ENCODE assay signal across 8 mouse cellular contexts in genomic region chr8:94822637-94823560, GRCm38 (mm10). TPM values are rescaled to one million over a fixed set of nuclear protein-coding genes. Genes with fewer than 3 reads are reported as not detected.
DNase-seq lines count a peak whose midpoint lies in the region; ATAC-seq and TF ChIP-seq lines count a peak whose summit lies in the region.

No protein-coding gene starts in this region.

- H3K27me3 ChIP-seq in intestine, postnatal 0 days (replicated peaks; ENCODE audit: control insufficient read depth, insufficient read depth, low read length) = no peaks in the 10 kb centered on the region
- no peaks in the 10 kb centered on the region for H3K27me3 ChIP-seq in liver, embryonic 13.5 days
- no peaks in the 10 kb centered on the region for H3K27me3 ChIP-seq in testis, adult 2 months (ENCODE audit: control insufficient read depth, insufficient read depth, low read length)

- H3K27ac ChIP-seq in intestine, postnatal 0 days (ENCODE audit: low read depth, low read length) = no peak overlapping the region
- H3K27ac ChIP-seq in liver, embryonic 13.5 days = no peak overlapping the region; the same call in 1 of the 2 replicates
- H3K27ac ChIP-seq in testis, adult 2 months (ENCODE audit: control insufficient read depth, insufficient read depth, low read depth, low read length) = no peak overlapping the region

- ATAC-seq in intestine, postnatal 0 days = peak; percentile 53; the same call in 1 of the 2 replicates
- peak; percentile 66 for ATAC-seq in liver, embryonic 13.5 days (ENCODE audit: low read depth)

- 80% methylated on average over 23 of the region's 23 CpGs for WGBS in intestine, postnatal 0 days
- 85% methylated on average over 23 of the region's 23 CpGs for WGBS in liver, embryonic 13.5 days (ENCODE audit: insufficient replicate concordance)

- no peak overlapping the region for H3K4me3 ChIP-seq in intestine, postnatal 0 days (ENCODE audit: low read depth, low read length)
- H3K4me3 ChIP-seq in liver, embryonic 13.5 days (replicated peaks) = no peak overlapping the region
- H3K4me3 ChIP-seq in testis, adult 2 months (ENCODE audit: control insufficient read depth, low read depth, low read length) = no peak overlapping the region

- TF ChIP-seq CTCF in intestine, postnatal 0 days (IDR thresholded peaks at IDR 0.05; ENCODE audit: low read depth) = peak; percentile 88
- peak; percentile 57; the same call in 1 of the 2 replicates for TF ChIP-seq CTCF in testis, adult 2 months (IDR thresholded peaks at IDR 0.05; ENCODE audit: control insufficient read depth, insufficient read depth, insufficient replicate concordance, low read depth, low read length)

- DNase-seq in left cerebral cortex, adult 18-20 months (ENCODE audit: low spot score in 2 of 2) = peak; percentile 69 to 73
- DNase-seq in left cerebral cortex, adult 8-10 months (ENCODE audit: low spot score in 2 of 2) = no peak
- peak; percentile 53 for DNase-seq in cerebellum, adult 9-10 months
- peak; percentile 68 for DNase-seq in gastrocnemius, adult 18-20 months (ENCODE audit: low spot score)
- DNase-seq in liver, embryonic 13.5 days = peak; percentile 56
- peak; percentile 54 for DNase-seq in naive thymus-derived CD4-positive, alpha-beta T cell, adult 2 months (ENCODE audit: low read depth)

- no peaks in the 10 kb centered on the region for H3K9me3 ChIP-seq in intestine, postnatal 0 days (ENCODE audit: control insufficient read depth)
- no peaks in the 10 kb centered on the region for H3K9me3 ChIP-seq in liver, embryonic 13.5 days (replicated peaks)

- no peak overlapping the region for H3K9ac ChIP-seq in intestine, postnatal 0 days (ENCODE audit: low read depth, low read length)
- no peak overlapping the region for H3K9ac ChIP-seq in liver, embryonic 13.5 days

- no peak for TF ChIP-seq POLR2A in testis, adult 2 months (IDR thresholded peaks at IDR 0.05; ENCODE audit: control insufficient read depth, low read depth, low read length)

- H3K36me3 ChIP-seq in intestine, postnatal 0 days (ENCODE audit: control insufficient read depth, insufficient read depth) = peaks cover 63% of the 10 kb centered on the region
- H3K36me3 ChIP-seq in liver, embryonic 13.5 days = peaks cover 77% of the 10 kb centered on the region
- H3K36me3 ChIP-seq in testis, adult 2 months (ENCODE audit: control insufficient read depth, insufficient read depth, low read length) = peaks cover 4% of the 10 kb centered on the region

- H3K4me1 ChIP-seq in intestine, postnatal 0 days (replicated peaks; ENCODE audit: control insufficient read depth, insufficient read depth, low read length) = no peaks in the 10 kb centered on the region
- peaks cover 22% of the 10 kb centered on the region for H3K4me1 ChIP-seq in liver, embryonic 13.5 days (replicated peaks)
- 0 out of 2 replicates have a peak, but pooled peaks cover 2% of the 10 kb centered on the region for H3K4me1 ChIP-seq in testis, adult 2 months (ENCODE audit: control insufficient read depth, insufficient read depth, low read length)

- no peak overlapping the region for H3K4me2 ChIP-seq in intestine, postnatal 0 days (replicated peaks; ENCODE audit: low read depth)
- no peak overlapping the region for H3K4me2 ChIP-seq in liver, embryonic 13.5 days

RNA-seq across cellular contexts. Expression of gene Ccl17, which starts 12.6 kb away (rescaled TPM):
- 1 to 10 TPM; 8.3 to 9.2 TPM for total RNA-seq in left cerebral cortex, adult 18-20 months (2021)
- total RNA-seq in left cerebral cortex, adult 8-10 months (2022) = 10 to 100 TPM in 1 of 4 experiments, 1 to 10 TPM in 3; 8.3 to 13.8 (median 9.6) TPM
- total RNA-seq in gastrocnemius, adult 18-20 months (2021) = not detected
- polyA plus RNA-seq in intestine, postnatal 0 days (2015; fragmentation: Nextera tagmentation; extraction: Ambion mirVana) = 1.2 and 1.3 TPM in 2 replicates
- 0.36 and 0.48 TPM in 2 replicates for polyA plus RNA-seq in liver, embryonic 13.5 days (2015; fragmentation: Nextera tagmentation; extraction: Ambion mirVana)
- 2.0 and 2.7 TPM in 2 replicates for polyA plus RNA-seq in testis, adult 2 months (2012; rRNA removed)

RNA-seq across cellular contexts. Expression of gene Coq9, which starts 15.2 kb away (rescaled TPM):
- 10 to 100 TPM; 76.6 to 90.5 TPM for total RNA-seq in left cerebral cortex, adult 18-20 months (2021)
- total RNA-seq in left cerebral cortex, adult 8-10 months (2022) = 100 to 1,000 TPM in 1 of 4 experiments, 10 to 100 TPM in 3; 75.6 to 104 (median 90.6) TPM
- total RNA-seq in gastrocnemius, adult 18-20 months (2021) = 100 to 1,000 TPM; 392 to 399 TPM
- 79.4 and 80.7 TPM in 2 replicates for polyA plus RNA-seq in intestine, postnatal 0 days (2015; fragmentation: Nextera tagmentation; extraction: Ambion mirVana)
- polyA plus RNA-seq in liver, embryonic 13.5 days (2015; fragmentation: Nextera tagmentation; extraction: Ambion mirVana) = 51.4 and 51.5 TPM in 2 replicates
- 52.1 and 74.1 TPM in 2 replicates for polyA plus RNA-seq in testis, adult 2 months (2012; rRNA removed)

RNA-seq across cellular contexts. Expression of gene Ciapin1, which starts 15.3 kb away (rescaled TPM):
- 10 to 100 TPM; 72.3 to 75.6 TPM for total RNA-seq in left cerebral cortex, adult 18-20 months (2021)
- 10 to 100 TPM; 70.8 to 75.9 (median 72.0) TPM for total RNA-seq in left cerebral cortex, adult 8-10 months (2022)
- 10 to 100 TPM; 30.8 to 38.8 TPM for total RNA-seq in gastrocnemius, adult 18-20 months (2021)
- polyA plus RNA-seq in intestine, postnatal 0 days (2015; fragmentation: Nextera tagmentation; extraction: Ambion mirVana) = 88.1 and 95.1 TPM in 2 replicates
- 66.7 and 68.0 TPM in 2 replicates for polyA plus RNA-seq in liver, embryonic 13.5 days (2015; fragmentation: Nextera tagmentation; extraction: Ambion mirVana)
- 58.3 and 77.3 TPM in 2 replicates for polyA plus RNA-seq in testis, adult 2 months (2012; rRNA removed)

RNA-seq across cellular contexts. Expression of gene Polr2c, which starts 34.4 kb away (rescaled TPM):
- 10 to 100 TPM; 74.5 to 75.7 TPM for total RNA-seq in left cerebral cortex, adult 18-20 months (2021)
- total RNA-seq in left cerebral cortex, adult 8-10 months (2022) = 10 to 100 TPM; 64.6 to 75.4 (median 67.0) TPM
- total RNA-seq in gastrocnemius, adult 18-20 months (2021) = 10 to 100 TPM; 48.9 to 56.7 TPM
- polyA plus RNA-seq in intestine, postnatal 0 days (2015; fragmentation: Nextera tagmentation; extraction: Ambion mirVana) = 70.4 and 75.1 TPM in 2 replicates
- 94.5 and 95.3 TPM in 2 replicates for polyA plus RNA-seq in liver, embryonic 13.5 days (2015; fragmentation: Nextera tagmentation; extraction: Ambion mirVana)
- 54.8 and 58.9 TPM in 2 replicates for polyA plus RNA-seq in testis, adult 2 months (2012; rRNA removed)

RNA-seq across cellular contexts. Expression of gene Cx3cl1, which starts 51.1 kb away (rescaled TPM):
- total RNA-seq in left cerebral cortex, adult 18-20 months (2021) = 100 to 1,000 TPM; 569 to 570 TPM
- total RNA-seq in left cerebral cortex, adult 8-10 months (2022) = 100 to 1,000 TPM; 417 to 480 (median 456) TPM
- total RNA-seq in gastrocnemius, adult 18-20 months (2021) = 1 to 10 TPM in 1 of 2 experiments, under 1 TPM in 1; 0.71 to 1.5 TPM
- 91.8 and 95.5 TPM in 2 replicates for polyA plus RNA-seq in intestine, postnatal 0 days (2015; fragmentation: Nextera tagmentation; extraction: Ambion mirVana)
- polyA plus RNA-seq in liver, embryonic 13.5 days (2015; fragmentation: Nextera tagmentation; extraction: Ambion mirVana) = 0.39 and 0.40 TPM in 2 replicates
- 5.4 and 6.4 TPM in 2 replicates for polyA plus RNA-seq in testis, adult 2 months (2012; rRNA removed)

Comparison
In these comparisons a context has a peak if more than half of its experiments do, and no peak if none do; other contexts are left out.
1. DNase-seq: peak in left cerebral cortex, adult 18-20 months (2 of 2), cerebellum, adult 9-10 months (single experiment), gastrocnemius, adult 18-20 months (single experiment), liver, embryonic 13.5 days (single experiment) and naive thymus-derived CD4-positive, alpha-beta T cell, adult 2 months (single experiment); none in left cerebral cortex, adult 8-10 months (0 of 2).
2. RNA of gene Ccl17, which starts 12.6 kb away (total RNA-seq): 8.3 to 13.8 TPM in left cerebral cortex, adult 8-10 months and 8.3 to 9.2 TPM in left cerebral cortex, adult 18-20 months; not detected in gastrocnemius, adult 18-20 months; every median in the first group is over 4 times any median in the second.